In genomic region chr4:55339388-55339787, GRCm38 (mm10) we compare ENCODE assay signal across 22 mouse cellular contexts. TPM values are rescaled to one million over a fixed set of nuclear protein-coding genes. Genes with fewer than 3 reads are reported as not detected.
DNase-seq lines count a peak whose midpoint lies in the region; ATAC-seq and TF ChIP-seq lines count a peak whose summit lies in the region.
"Had no signal": no experiment of that assay in that cellular context is flagged by ENCODE, and none has a peak within 500 bp of the region (broad histone marks: within the 10 kb centered on the region; RNA-seq: fewer than 3 reads in every experiment).

No protein-coding gene starts in this region.

- TF ChIP-seq POLR2A in liver, adult 2 months (IDR thresholded peaks at IDR 0.05; ENCODE audit: extremely low read depth, insufficient read depth, low read length), result no peak

- no peak for TF ChIP-seq CTCF in liver, adult 2 months (IDR thresholded peaks at IDR 0.05; ENCODE audit: low read depth, low read length)
- TF ChIP-seq CTCF in liver, postnatal 0 days (IDR thresholded peaks at IDR 0.05; ENCODE audit: low read depth), result no peak

- peak; percentile 37; the same call in 1 of the 2 replicates for TF ChIP-seq EP300 in liver, postnatal 0 days (IDR thresholded peaks at IDR 0.05; ENCODE audit: low read depth)

- H3K27ac ChIP-seq in liver, adult 2 months (replicated peaks; ENCODE audit: insufficient read depth, low read depth, low read length), result peak overlapping the region; percentile 72
- H3K27ac ChIP-seq in liver, embryonic 11.5 days (ENCODE audit: low read depth, low read length), result no peak overlapping the region
- H3K27ac ChIP-seq in liver, embryonic 15.5 days (replicated peaks), result 0 out of 2 replicates have a peak overlapping the region, but pooled peaks have one; percentile 24
- no peak overlapping the region for H3K27ac ChIP-seq in liver, embryonic 12.5 days
- H3K27ac ChIP-seq in liver, postnatal 0 days (ENCODE audit: low read depth), result peak overlapping the region; percentile 46
- H3K27ac ChIP-seq in hindbrain, embryonic 11.5 days (ENCODE audit: low read depth, low read length), result no peak overlapping the region
- H3K27ac ChIP-seq: embryonic facial prominence, embryonic 13.5 days; embryonic facial prominence, embryonic 15.5 days; forebrain, embryonic 10.5 days; forebrain, embryonic 12.5 days had no signal

- H3K4me1 ChIP-seq in liver, adult 2 months (ENCODE audit: control insufficient read depth, insufficient read depth, low read length), result peaks cover 4% of the 10 kb centered on the region; the same call in 1 of the 2 replicates
- peaks cover 10% of the 10 kb centered on the region for H3K4me1 ChIP-seq in liver, embryonic 11.5 days (replicated peaks; ENCODE audit: control insufficient read depth, insufficient read depth, low read length)
- peaks cover 43% of the 10 kb centered on the region for H3K4me1 ChIP-seq in liver, embryonic 15.5 days (replicated peaks)
- H3K4me1 ChIP-seq in liver, embryonic 12.5 days, result peaks cover 50% of the 10 kb centered on the region
- peaks cover 16% of the 10 kb centered on the region for H3K4me1 ChIP-seq in liver, postnatal 0 days (ENCODE audit: insufficient read depth)
- H3K4me1 ChIP-seq in hindbrain, embryonic 11.5 days (replicated peaks; ENCODE audit: control insufficient read depth, insufficient read depth, low read length), result no peaks in the 10 kb centered on the region
- H3K4me1 ChIP-seq: embryonic facial prominence, embryonic 13.5 days; embryonic facial prominence, embryonic 15.5 days; forebrain, embryonic 10.5 days; forebrain, embryonic 12.5 days had no signal

- no peak overlapping the region for H3K9ac ChIP-seq in liver, adult 2 months (ENCODE audit: low read depth, low read length)
- H3K9ac ChIP-seq in liver, embryonic 11.5 days (ENCODE audit: low read depth, low read length), result no peak overlapping the region
- no peak overlapping the region for H3K9ac ChIP-seq in liver, embryonic 15.5 days
- no peak overlapping the region; the same call in 1 of the 2 replicates for H3K9ac ChIP-seq in liver, embryonic 12.5 days
- H3K9ac ChIP-seq in liver, postnatal 0 days (replicated peaks), result no peak overlapping the region
- no peak overlapping the region for H3K9ac ChIP-seq in hindbrain, embryonic 11.5 days (ENCODE audit: low read depth, low read length)
- H3K9ac ChIP-seq: embryonic facial prominence, embryonic 13.5 days; embryonic facial prominence, embryonic 15.5 days; forebrain, embryonic 12.5 days had no signal

- H3K4me3 ChIP-seq in liver, adult 2 months (ENCODE audit: insufficient read depth, low read depth, low read length), result no peak overlapping the region
- H3K4me3 ChIP-seq in liver, embryonic 11.5 days (ENCODE audit: low read depth, low read length), result no peak overlapping the region
- no peak overlapping the region for H3K4me3 ChIP-seq in liver, embryonic 15.5 days (replicated peaks)
- no peak overlapping the region for H3K4me3 ChIP-seq in liver, embryonic 12.5 days
- H3K4me3 ChIP-seq in liver, postnatal 0 days (ENCODE audit: low read depth, low read length), result no peak overlapping the region
- no peak overlapping the region for H3K4me3 ChIP-seq in hindbrain, embryonic 11.5 days (ENCODE audit: low read depth, low read length)
- H3K4me3 ChIP-seq: embryonic facial prominence, embryonic 13.5 days; embryonic facial prominence, embryonic 15.5 days; erythroblast, embryonic 14.5 days; forebrain, embryonic 10.5 days; forebrain, embryonic 12.5 days had no signal

- DNase-seq in liver, adult 2 months (ENCODE audit: extremely low read depth, low read depth, low spot score), result peak; percentile 92
- DNase-seq in liver, embryonic 11.5 days (ENCODE audit: low spot score), result no peak
- peak; percentile 42 for DNase-seq in liver, postnatal 0 days
- no peak for DNase-seq in hindbrain, embryonic 11.5 days (ENCODE audit: low spot score)
- DNase-seq: adrenal gland, adult 2 months; adrenal gland, postnatal 10 days; adrenal gland, postnatal 25 days; cerebellum, adult 11 months; cerebellum, adult 18-20 months; cerebellum, adult 8-10 months; cerebellum, adult 9-11 months; cerebellum, postnatal 14 days; cerebellum, postnatal 36 days; embryo, embryonic 11 days had no signal

- no peak overlapping the region for H3K4me2 ChIP-seq in liver, embryonic 11.5 days
- H3K4me2 ChIP-seq in liver, embryonic 15.5 days, result no peak overlapping the region
- H3K4me2 ChIP-seq in liver, embryonic 12.5 days, result no peak overlapping the region
- 0 out of 2 replicates have a peak overlapping the region, but pooled peaks have one; percentile 11 for H3K4me2 ChIP-seq in liver, postnatal 0 days (ENCODE audit: low read depth, low read length)
- H3K4me2 ChIP-seq in hindbrain, embryonic 11.5 days (replicated peaks; ENCODE audit: low read depth, low read length), result no peak overlapping the region
- H3K4me2 ChIP-seq: embryonic facial prominence, embryonic 13.5 days; embryonic facial prominence, embryonic 15.5 days; forebrain, embryonic 12.5 days had no signal

- H3K27me3 ChIP-seq in liver, adult 2 months (ENCODE audit: control insufficient read depth, insufficient read depth, low read length), result no peaks in the 10 kb centered on the region
- no peaks in the 10 kb centered on the region for H3K27me3 ChIP-seq in liver, embryonic 11.5 days (replicated peaks; ENCODE audit: control insufficient read depth, insufficient read depth, low read length)
- H3K27me3 ChIP-seq in liver, embryonic 15.5 days, result no peaks in the 10 kb centered on the region
- H3K27me3 ChIP-seq in liver, embryonic 12.5 days (replicated peaks), result no peaks in the 10 kb centered on the region
- no peaks in the 10 kb centered on the region for H3K27me3 ChIP-seq in liver, postnatal 0 days (ENCODE audit: insufficient read depth, low read length)
- no peaks in the 10 kb centered on the region for H3K27me3 ChIP-seq in hindbrain, embryonic 11.5 days (ENCODE audit: control insufficient read depth, insufficient read depth, low read length)
- H3K27me3 ChIP-seq: embryonic facial prominence, embryonic 13.5 days; embryonic facial prominence, embryonic 15.5 days; forebrain, embryonic 12.5 days had no signal

- no peaks in the 10 kb centered on the region for H3K79me2 ChIP-seq in liver, adult 2 months (ENCODE audit: control insufficient read depth, insufficient read depth, low read length)

- WGBS in liver, adult 2 months, result 21% methylated on average over 4 of the region's 4 CpGs
- WGBS in liver, embryonic 11.5 days, result 72% methylated on average over 4 of the region's 4 CpGs
- WGBS in liver, embryonic 15.5 days (ENCODE audit: insufficient replicate concordance), result 60% methylated on average over 4 of the region's 4 CpGs
- WGBS in liver, embryonic 12.5 days (ENCODE audit: insufficient replicate concordance), result 71% methylated on average over 4 of the region's 4 CpGs
- 53% methylated on average over 4 of the region's 4 CpGs for WGBS in liver, postnatal 0 days (ENCODE audit: insufficient replicate concordance)
- 78% methylated on average over 4 of the region's 4 CpGs for WGBS in hindbrain, embryonic 11.5 days

- H3K9me3 ChIP-seq in liver, embryonic 11.5 days (ENCODE audit: control insufficient read depth, low read length), result no peaks in the 10 kb centered on the region
- H3K9me3 ChIP-seq in liver, embryonic 15.5 days (replicated peaks), result no peaks in the 10 kb centered on the region
- no peaks in the 10 kb centered on the region for H3K9me3 ChIP-seq in liver, embryonic 12.5 days (replicated peaks)
- H3K9me3 ChIP-seq in liver, postnatal 0 days (ENCODE audit: low read length), result no peaks in the 10 kb centered on the region
- H3K9me3 ChIP-seq in hindbrain, embryonic 11.5 days (ENCODE audit: control insufficient read depth, low read length), result no peaks in the 10 kb centered on the region
- H3K9me3 ChIP-seq: embryonic facial prominence, embryonic 13.5 days; embryonic facial prominence, embryonic 15.5 days; forebrain, embryonic 10.5 days; forebrain, embryonic 12.5 days had no signal

- ATAC-seq in liver, embryonic 11.5 days (replicated peaks; ENCODE audit: low FRiP score), result no peak
- peak; percentile 19; the same call in 1 of the 2 replicates for ATAC-seq in liver, embryonic 15.5 days (ENCODE audit: insufficient read depth)
- no peak for ATAC-seq in liver, embryonic 12.5 days
- peak; percentile 78 for ATAC-seq in liver, postnatal 0 days
- ATAC-seq in hindbrain, embryonic 11.5 days (ENCODE audit: low FRiP score), result no peak
- ATAC-seq: forebrain, embryonic 14.5 days had no signal

- no peaks in the 10 kb centered on the region for H3K36me3 ChIP-seq in liver, adult 2 months (ENCODE audit: control insufficient read depth, insufficient read depth, low read length)
- H3K36me3 ChIP-seq in liver, embryonic 11.5 days (ENCODE audit: control insufficient read depth, insufficient read depth, low read length), result no peaks in the 10 kb centered on the region
- H3K36me3 ChIP-seq in liver, embryonic 15.5 days (replicated peaks), result no peaks in the 10 kb centered on the region
- no peaks in the 10 kb centered on the region for H3K36me3 ChIP-seq in liver, embryonic 12.5 days
- H3K36me3 ChIP-seq in liver, postnatal 0 days (replicated peaks; ENCODE audit: insufficient read depth, low read length), result no peaks in the 10 kb centered on the region
- no peaks in the 10 kb centered on the region for H3K36me3 ChIP-seq in hindbrain, embryonic 11.5 days (ENCODE audit: control insufficient read depth, insufficient read depth, low read length)
- H3K36me3 ChIP-seq: embryonic facial prominence, embryonic 13.5 days; embryonic facial prominence, embryonic 15.5 days; forebrain, embryonic 10.5 days; forebrain, embryonic 12.5 days had no signal

RNA-seq across cellular contexts. Expression of gene Rad23b, which starts 10.5 kb away (rescaled TPM):
- total RNA-seq in liver, adult 2 months (2014; rRNA removed), result 99.7 and 101 TPM in 2 replicates
- polyA plus RNA-seq in liver, adult 2 months (2012; rRNA removed), result 250 and 257 TPM in 2 replicates
- polyA plus RNA-seq in liver, embryonic 11.5 days (2014; fragmentation: Nextera tagmentation; extraction: Ambion mirVana), result 61.9 and 67.9 TPM in 2 replicates
- 33.5 and 36.6 TPM in 2 replicates for polyA plus RNA-seq in liver, embryonic 15.5 days (2015; fragmentation: Nextera tagmentation; extraction: Ambion mirVana)
- 65.0 and 65.6 TPM in 2 replicates for polyA plus RNA-seq in liver, embryonic 12.5 days (2016; fragmentation: Nextera tagmentation; extraction: Ambion mirVana)
- polyA plus RNA-seq in liver, postnatal 0 days (2015; fragmentation: Nextera tagmentation; extraction: Ambion mirVana), result 39.9 and 48.0 TPM in 2 replicates
- polyA plus RNA-seq in hindbrain, embryonic 11.5 days (2014; fragmentation: Nextera tagmentation; extraction: Ambion mirVana), result 97.1 and 105 TPM in 2 replicates

Comparison
In these comparisons a context has a peak if more than half of its experiments do, and no peak if none do; other contexts are left out.
1. DNase-seq: peak in liver, adult 2 months (single experiment) and liver, postnatal 0 days (single experiment); none in liver, embryonic 11.5 days (single experiment) and hindbrain, embryonic 11.5 days (single experiment).
2. H3K27ac ChIP-seq: peak in liver, adult 2 months (single experiment), liver, embryonic 15.5 days (single experiment) and liver, postnatal 0 days (single experiment); none in liver, embryonic 11.5 days (single experiment), liver, embryonic 12.5 days (single experiment) and hindbrain, embryonic 11.5 days (single experiment).
3. ATAC-seq: peak in liver, embryonic 15.5 days (single experiment) and liver, postnatal 0 days (single experiment); none in liver, embryonic 11.5 days (single experiment), liver, embryonic 12.5 days (single experiment) and hindbrain, embryonic 11.5 days (single experiment).